ENCODE assay signal across 25 mouse cellular contexts in genomic region chr13:91758316-91759048, GRCm38 (mm10). TPM values are rescaled to one million over a fixed set of nuclear protein-coding genes. Genes with fewer than 3 reads are reported as not detected.
A peak's percentile ranks its signal among the peaks of the same experiment; 100 is the strongest.
DNase-seq lines count a peak whose midpoint lies in the region; ATAC-seq and TF ChIP-seq lines count a peak whose summit lies in the region.
"Had no signal": no experiment of that assay in that cellular context is flagged by ENCODE, and none has a peak within 500 bp of the region (broad histone marks: within the 10 kb centered on the region; RNA-seq: fewer than 3 reads in every experiment).

No protein-coding gene starts in this region.

- no peak overlapping the region for H3K9ac ChIP-seq in forebrain, postnatal 0 days
- no peak overlapping the region for H3K9ac ChIP-seq in forebrain, embryonic 11.5 days (ENCODE audit: low read length)
- H3K9ac ChIP-seq in liver, postnatal 0 days (replicated peaks), result no peak overlapping the region
- H3K9ac ChIP-seq in liver, embryonic 11.5 days (ENCODE audit: low read depth, low read length), result no peak overlapping the region
- no peak overlapping the region for H3K9ac ChIP-seq in intestine, embryonic 15.5 days
- H3K9ac ChIP-seq: embryonic facial prominence, embryonic 15.5 days; forebrain, embryonic 15.5 days; heart, embryonic 13.5 days; hindbrain, embryonic 12.5 days had no signal

- H3K4me3 ChIP-seq in forebrain, postnatal 0 days (ENCODE audit: low read depth, low read length), result no peak overlapping the region
- no peak overlapping the region for H3K4me3 ChIP-seq in forebrain, embryonic 11.5 days (ENCODE audit: low read depth, low read length)
- no peak overlapping the region for H3K4me3 ChIP-seq in liver, postnatal 0 days (ENCODE audit: low read depth, low read length)
- no peak overlapping the region for H3K4me3 ChIP-seq in liver, embryonic 11.5 days (ENCODE audit: low read depth, low read length)
- no peak overlapping the region for H3K4me3 ChIP-seq in intestine, embryonic 15.5 days (replicated peaks)
- H3K4me3 ChIP-seq: embryonic facial prominence, embryonic 15.5 days; erythroblast, embryonic 14.5 days; forebrain, embryonic 10.5 days; forebrain, embryonic 15.5 days; gastrocnemius, adult 2 months; heart, embryonic 13.5 days; hindbrain, embryonic 12.5 days had no signal

- no peak for DNase-seq in forebrain, postnatal 0 days
- no peak for DNase-seq in forebrain, embryonic 11.5 days (ENCODE audit: low spot score)
- no peak for DNase-seq in liver, postnatal 0 days
- no peak for DNase-seq in liver, embryonic 11.5 days (ENCODE audit: low spot score)
- no peak for DNase-seq in right cerebral cortex, postnatal 10 days (ENCODE audit: low spot score in 2 of 2)
- DNase-seq in layer of hippocampus, adult 9-10 months (ENCODE audit: low spot score), result no peak
- DNase-seq: adrenal gland, postnatal 14 days; B cell, adult 2 months; cerebellum, adult 18-20 months; cerebellum, postnatal 10 days; gastrocnemius, adult 2 months; gastrocnemius, postnatal 25 days; heart, postnatal 4 days had no signal

- H3K9me3 ChIP-seq in forebrain, postnatal 0 days (ENCODE audit: low read length), result no peaks in the 10 kb centered on the region
- no peaks in the 10 kb centered on the region for H3K9me3 ChIP-seq in forebrain, embryonic 11.5 days (ENCODE audit: control insufficient read depth, low read length)
- no peaks in the 10 kb centered on the region for H3K9me3 ChIP-seq in liver, postnatal 0 days (ENCODE audit: low read length)
- no peaks in the 10 kb centered on the region for H3K9me3 ChIP-seq in liver, embryonic 11.5 days (ENCODE audit: control insufficient read depth, low read length)
- H3K9me3 ChIP-seq in intestine, embryonic 15.5 days, result no peaks in the 10 kb centered on the region
- H3K9me3 ChIP-seq: embryonic facial prominence, embryonic 15.5 days; forebrain, embryonic 10.5 days; forebrain, embryonic 15.5 days; heart, embryonic 13.5 days; hindbrain, embryonic 12.5 days had no signal

- no peaks in the 10 kb centered on the region for H3K36me3 ChIP-seq in forebrain, postnatal 0 days (ENCODE audit: insufficient read depth)
- no peaks in the 10 kb centered on the region for H3K36me3 ChIP-seq in forebrain, embryonic 11.5 days (ENCODE audit: control insufficient read depth, insufficient read depth, low read length)
- H3K36me3 ChIP-seq in liver, postnatal 0 days (replicated peaks; ENCODE audit: insufficient read depth, low read length), result peaks cover 2% of the 10 kb centered on the region
- H3K36me3 ChIP-seq in liver, embryonic 11.5 days (ENCODE audit: control insufficient read depth, insufficient read depth, low read length), result no peaks in the 10 kb centered on the region
- H3K36me3 ChIP-seq in intestine, embryonic 15.5 days, result no peaks in the 10 kb centered on the region
- H3K36me3 ChIP-seq: embryonic facial prominence, embryonic 15.5 days; forebrain, embryonic 10.5 days; forebrain, embryonic 15.5 days; heart, embryonic 13.5 days; hindbrain, embryonic 12.5 days had no signal

- H3K4me1 ChIP-seq in forebrain, postnatal 0 days (ENCODE audit: insufficient read depth), result no peaks in the 10 kb centered on the region
- H3K4me1 ChIP-seq in forebrain, embryonic 11.5 days (replicated peaks; ENCODE audit: control insufficient read depth, insufficient read depth, low read length), result no peaks in the 10 kb centered on the region
- peaks cover 5% of the 10 kb centered on the region for H3K4me1 ChIP-seq in liver, postnatal 0 days (ENCODE audit: insufficient read depth)
- H3K4me1 ChIP-seq in liver, embryonic 11.5 days (replicated peaks; ENCODE audit: control insufficient read depth, insufficient read depth, low read length), result no peaks in the 10 kb centered on the region
- H3K4me1 ChIP-seq in intestine, embryonic 15.5 days (replicated peaks), result no peaks in the 10 kb centered on the region
- H3K4me1 ChIP-seq: embryonic facial prominence, embryonic 15.5 days; forebrain, embryonic 10.5 days; forebrain, embryonic 15.5 days; hindbrain, embryonic 12.5 days had no signal

- TF ChIP-seq EP300 in liver, postnatal 0 days (IDR thresholded peaks at IDR 0.05; ENCODE audit: low read depth), result peak; percentile 38

- ATAC-seq in forebrain, postnatal 0 days, result peak; percentile 51; the same call in 1 of the 2 replicates
- ATAC-seq in forebrain, embryonic 11.5 days (replicated peaks; ENCODE audit: low FRiP score), result no peak
- no peak for ATAC-seq in liver, postnatal 0 days
- ATAC-seq in liver, embryonic 11.5 days (replicated peaks; ENCODE audit: low FRiP score), result no peak
- ATAC-seq in intestine, embryonic 15.5 days, result peak; percentile 86
- ATAC-seq: forebrain, embryonic 15.5 days; hindbrain, embryonic 16.5 days had no signal

- no peak overlapping the region for H3K27ac ChIP-seq in forebrain, postnatal 0 days (ENCODE audit: low read depth, low read length)
- H3K27ac ChIP-seq in forebrain, embryonic 11.5 days (ENCODE audit: low read depth, low read length), result no peak overlapping the region
- H3K27ac ChIP-seq in liver, postnatal 0 days (ENCODE audit: low read depth), result no peak overlapping the region
- H3K27ac ChIP-seq in liver, embryonic 11.5 days (ENCODE audit: low read depth, low read length), result no peak overlapping the region
- H3K27ac ChIP-seq in intestine, embryonic 15.5 days, result no peak overlapping the region
- H3K27ac ChIP-seq: embryonic facial prominence, embryonic 15.5 days; forebrain, embryonic 10.5 days; forebrain, embryonic 15.5 days; gastrocnemius, adult 2 months; heart, embryonic 13.5 days; hindbrain, embryonic 12.5 days had no signal

- H3K27me3 ChIP-seq in forebrain, postnatal 0 days (ENCODE audit: insufficient read depth, low read length), result no peaks in the 10 kb centered on the region
- no peaks in the 10 kb centered on the region for H3K27me3 ChIP-seq in forebrain, embryonic 11.5 days (ENCODE audit: control insufficient read depth, insufficient read depth, low read length)
- no peaks in the 10 kb centered on the region for H3K27me3 ChIP-seq in liver, postnatal 0 days (ENCODE audit: insufficient read depth, low read length)
- no peaks in the 10 kb centered on the region for H3K27me3 ChIP-seq in liver, embryonic 11.5 days (replicated peaks; ENCODE audit: control insufficient read depth, insufficient read depth, low read length)
- no peaks in the 10 kb centered on the region for H3K27me3 ChIP-seq in intestine, embryonic 15.5 days (replicated peaks)
- H3K27me3 ChIP-seq: embryonic facial prominence, embryonic 15.5 days; forebrain, embryonic 15.5 days; heart, embryonic 13.5 days; hindbrain, embryonic 12.5 days had no signal

- H3K4me2 ChIP-seq in forebrain, postnatal 0 days (ENCODE audit: low read depth), result no peak overlapping the region
- no peak overlapping the region for H3K4me2 ChIP-seq in forebrain, embryonic 11.5 days (ENCODE audit: low read depth, low read length, severe bottlenecking)
- no peak overlapping the region for H3K4me2 ChIP-seq in liver, postnatal 0 days (ENCODE audit: low read depth, low read length)
- H3K4me2 ChIP-seq in liver, embryonic 11.5 days, result no peak overlapping the region
- no peak overlapping the region for H3K4me2 ChIP-seq in intestine, embryonic 15.5 days (replicated peaks)
- H3K4me2 ChIP-seq: embryonic facial prominence, embryonic 15.5 days; forebrain, embryonic 15.5 days; heart, embryonic 13.5 days; hindbrain, embryonic 12.5 days had no signal

- no peak for TF ChIP-seq CTCF in forebrain, postnatal 0 days (IDR thresholded peaks at IDR 0.05; ENCODE audit: low read depth)
- no peak for TF ChIP-seq CTCF in liver, postnatal 0 days (IDR thresholded peaks at IDR 0.05; ENCODE audit: low read depth)

- 78% methylated on average over 7 of the region's 7 CpGs for WGBS in forebrain, postnatal 0 days
- 89% methylated on average over 7 of the region's 7 CpGs for WGBS in forebrain, embryonic 11.5 days
- 72% methylated on average over 7 of the region's 7 CpGs for WGBS in liver, postnatal 0 days (ENCODE audit: insufficient replicate concordance)
- 62% methylated on average over 7 of the region's 7 CpGs for WGBS in liver, embryonic 11.5 days
- WGBS in intestine, embryonic 15.5 days, result 57% methylated on average over 7 of the region's 7 CpGs

RNA-seq across cellular contexts. Expression of gene Acot12, which starts 17.2 kb away (rescaled TPM):
- total RNA-seq in forebrain, postnatal 0 days (2014; rRNA removed), result 0.14 and 0.15 TPM in 2 replicates
- polyA plus RNA-seq in forebrain, postnatal 0 days (2015; fragmentation: Nextera tagmentation; extraction: Ambion mirVana), result 0.10 and 0.34 TPM in 2 replicates
- polyA plus RNA-seq in forebrain, embryonic 11.5 days (2014; fragmentation: Nextera tagmentation; extraction: Ambion mirVana), result not detected in 2 replicates
- polyA plus RNA-seq in liver, postnatal 0 days (2015; fragmentation: Nextera tagmentation; extraction: Ambion mirVana), result 30.0 TPM in 2 replicates
- 0.61 and 0.64 TPM in 2 replicates for polyA plus RNA-seq in liver, embryonic 11.5 days (2014; fragmentation: Nextera tagmentation; extraction: Ambion mirVana)
- polyA plus RNA-seq in intestine, embryonic 15.5 days (2015; fragmentation: Nextera tagmentation; extraction: Ambion mirVana), result 0.20 and 0.33 TPM in 2 replicates
- total RNA-seq: gastrocnemius, adult 2 months; gastrocnemius, postnatal 25 days; granulocyte monocyte progenitor cell, adult 5-6 weeks; heart, postnatal 4 days; MEL had no signal
- polyA plus RNA-seq: embryonic facial prominence, embryonic 11.5 days; erythroblast, embryonic 14.5 days; forebrain, embryonic 10.5 days; forebrain, embryonic 15.5 days; heart, embryonic 13.5 days; heart, postnatal 0 days; hindbrain, embryonic 12.5 days had no signal

RNA-seq across cellular contexts. Expression of gene Zcchc9, which starts 49.0 kb away (rescaled TPM):
- total RNA-seq in forebrain, postnatal 0 days (2014; rRNA removed), result 13.0 and 31.0 TPM in 2 replicates
- 6.4 and 13.0 TPM in 2 replicates for polyA plus RNA-seq in forebrain, postnatal 0 days (2015; fragmentation: Nextera tagmentation; extraction: Ambion mirVana)
- 31.0 and 33.8 TPM in 2 replicates for polyA plus RNA-seq in forebrain, embryonic 11.5 days (2014; fragmentation: Nextera tagmentation; extraction: Ambion mirVana)
- 6.8 and 8.8 TPM in 2 replicates for polyA plus RNA-seq in liver, postnatal 0 days (2015; fragmentation: Nextera tagmentation; extraction: Ambion mirVana)
- polyA plus RNA-seq in liver, embryonic 11.5 days (2014; fragmentation: Nextera tagmentation; extraction: Ambion mirVana), result 31.4 and 32.6 TPM in 2 replicates
- 28.7 and 33.3 TPM in 2 replicates for polyA plus RNA-seq in intestine, embryonic 15.5 days (2015; fragmentation: Nextera tagmentation; extraction: Ambion mirVana)

Comparison
In these comparisons a context has a peak if more than half of its experiments do, and no peak if none do; other contexts are left out.
1. ATAC-seq: peak in forebrain, postnatal 0 days (single experiment) and intestine, embryonic 15.5 days (single experiment); none in forebrain, embryonic 11.5 days (single experiment), liver, postnatal 0 days (single experiment) and liver, embryonic 11.5 days (single experiment).
2. RNA of gene Acot12, which starts 17.2 kb away (polyA plus RNA-seq): 30.0 TPM in liver, postnatal 0 days; 0.61 to 0.64 TPM in liver, embryonic 11.5 days, 0.20 to 0.33 TPM in intestine, embryonic 15.5 days, 0.10 to 0.34 TPM in forebrain, postnatal 0 days and not detected in forebrain, embryonic 11.5 days; every median in the first group is over 10 times any median in the second.